Mouse (Mus musculus) thymus, postnatal 0 days (tissue): ENCODE measurements around the gene Cblb. TPM values are rescaled to one million over a fixed set of nuclear protein-coding genes. Genes with fewer than 3 reads are reported as not detected.

Source experiments
- DNase-seq: peaks from one replicate; pipeline ENCODE4 v3.0.0-alpha.2; 2015; ENCODE audit warnings: low spot score
- polyA plus RNA-seq: library from polyadenylated mRNA; unstranded; fragments of >200 nt; fragmentation: Nextera tagmentation; extraction: Ambion mirVana; gene quantifications from 2 replicates; pipeline ENCODE4 v1.2.1, GENCODE M21; 2015

Cblb gene
- polyA plus RNA-seq, 1 experiment from 2014 or later = 8.9 TPM

DNA sequence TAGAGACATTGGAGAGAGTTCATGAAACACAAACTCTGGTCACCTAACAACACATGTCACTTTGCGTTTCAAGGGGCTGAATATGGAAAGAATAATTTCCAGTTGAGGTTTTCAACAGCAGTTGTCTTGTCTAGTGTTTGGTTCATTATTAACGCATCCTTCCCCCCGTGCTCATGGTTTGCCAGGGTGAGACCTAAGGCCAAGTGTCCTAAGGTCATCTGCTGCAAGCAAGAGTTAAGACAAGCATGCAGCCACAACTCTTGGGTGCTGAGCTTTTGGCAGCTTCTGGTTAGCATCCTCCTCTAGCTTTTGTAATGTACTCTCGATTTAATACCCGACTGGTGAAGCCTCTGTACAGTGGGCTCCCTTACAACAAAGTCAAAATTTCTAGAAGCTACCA, 159.7 kb downstream of the Cblb start:
- DNase-seq = no peak

DNA sequence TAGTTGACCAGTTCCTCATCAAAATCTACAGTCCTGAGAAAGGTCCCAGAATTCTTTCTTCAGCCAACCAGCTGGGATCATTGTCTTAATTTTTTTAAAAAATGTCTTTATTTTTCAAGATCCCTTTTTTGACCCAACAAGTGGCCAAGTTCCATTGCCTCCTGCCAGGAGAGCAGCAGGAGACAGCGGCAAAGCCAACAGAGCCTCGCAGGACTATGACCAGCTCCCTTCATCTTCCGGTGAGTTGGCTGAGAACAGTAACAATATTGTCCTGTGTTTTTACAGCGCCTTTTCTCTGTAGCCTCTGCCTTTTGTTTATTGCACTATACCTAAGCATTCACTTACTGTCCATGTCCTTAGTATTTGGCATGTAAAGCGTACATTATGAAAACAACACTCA, 163.0 kb downstream of the Cblb start:
- no peak for DNase-seq

DNA sequence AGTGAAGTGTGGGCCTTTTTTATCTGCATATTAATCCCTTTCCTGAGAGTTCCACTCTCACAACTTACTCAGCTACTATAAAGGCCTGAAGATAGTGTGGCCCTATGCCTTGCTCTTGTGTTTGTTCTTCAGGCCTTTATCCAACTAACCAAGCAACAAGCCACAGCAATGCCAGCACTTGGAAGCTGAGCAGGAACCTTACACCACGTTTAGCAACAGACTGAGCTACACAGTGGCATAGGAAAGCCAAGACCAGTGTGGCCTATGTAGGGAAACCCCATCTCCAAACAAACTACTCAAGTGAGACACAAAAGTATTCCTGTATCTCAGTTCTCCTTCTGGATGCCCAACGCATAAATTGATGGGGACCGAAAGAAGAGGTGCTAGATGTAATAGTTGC, 163.8 kb downstream of the Cblb start:
- no peak for DNase-seq

DNA sequence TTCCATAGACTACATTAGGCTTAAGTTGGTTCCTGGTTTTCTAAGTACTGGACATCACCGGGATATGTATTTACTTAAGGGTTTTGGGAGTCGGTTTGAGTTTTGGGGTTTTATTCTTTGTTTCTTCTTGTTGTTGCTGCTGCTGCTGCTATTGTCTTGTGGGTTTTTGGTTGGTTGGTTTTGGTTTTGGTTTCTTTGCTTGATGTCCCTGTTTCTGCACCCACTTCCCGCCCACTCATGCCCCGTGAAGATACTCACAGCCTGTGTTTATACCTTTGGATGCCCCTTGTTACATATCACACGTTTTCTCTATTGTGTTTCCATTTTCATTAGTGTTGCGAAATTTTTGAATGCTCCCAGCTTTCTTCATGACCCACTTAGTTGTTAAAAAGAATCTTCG, 169.1 kb downstream of the Cblb start:
- DNase-seq = peak; percentile 41

DNA sequence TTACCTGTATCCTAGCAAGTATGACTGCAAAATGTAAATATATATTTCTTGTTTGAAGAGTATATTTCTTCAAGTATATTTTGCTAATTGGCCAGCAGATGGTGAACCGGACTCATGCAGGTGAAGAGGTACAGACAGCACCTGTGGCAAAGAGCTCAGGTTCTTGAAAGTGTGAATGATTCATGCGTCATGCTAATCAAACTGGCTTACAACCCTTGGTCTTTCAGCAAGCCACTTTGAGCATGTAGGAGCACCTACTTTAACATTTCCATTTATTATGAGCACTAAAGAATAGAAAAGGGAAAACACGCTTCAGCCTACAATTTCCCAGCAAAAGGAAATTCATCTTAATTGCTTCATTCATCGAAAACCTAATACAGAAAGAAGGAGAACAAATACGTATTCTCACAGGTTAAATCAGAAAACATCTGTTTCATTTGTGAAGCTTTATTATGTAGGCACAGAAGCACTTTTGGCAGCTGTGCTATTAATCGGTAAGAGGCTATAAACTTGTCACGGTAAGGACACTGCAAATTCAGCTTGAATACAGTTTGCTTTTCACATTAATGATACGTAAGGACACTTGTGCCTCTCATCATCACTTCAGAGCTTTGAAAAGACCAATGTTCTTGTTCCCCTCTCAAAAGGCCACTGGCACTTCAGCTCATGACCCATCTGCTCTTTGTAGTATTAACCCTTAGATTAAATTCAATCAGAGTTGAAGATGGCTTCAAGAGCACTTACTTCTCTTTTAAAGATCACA, 180.0 kb downstream of the Cblb start:
- no peak for DNase-seq

DNA sequence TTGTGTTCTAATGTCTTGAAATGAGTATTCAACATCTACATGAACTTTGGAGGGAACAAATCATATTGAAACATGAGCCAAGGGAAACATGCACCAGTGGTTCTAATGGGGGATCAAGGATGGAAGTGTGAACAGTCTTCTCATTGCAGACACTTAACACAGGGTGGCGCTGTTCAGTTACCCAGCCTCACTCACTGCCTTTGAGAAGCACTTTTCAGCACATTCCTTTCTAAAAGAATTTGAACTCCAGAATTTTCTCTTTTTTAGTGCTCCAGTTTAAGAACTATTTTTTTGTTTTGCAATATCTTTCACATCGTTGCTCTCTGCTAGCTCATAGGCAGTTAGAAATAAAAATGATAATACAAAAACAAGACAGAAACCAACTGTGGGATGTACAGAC, 188.0 kb downstream of the Cblb start:
- DNase-seq = peak; percentile 14

DNA sequence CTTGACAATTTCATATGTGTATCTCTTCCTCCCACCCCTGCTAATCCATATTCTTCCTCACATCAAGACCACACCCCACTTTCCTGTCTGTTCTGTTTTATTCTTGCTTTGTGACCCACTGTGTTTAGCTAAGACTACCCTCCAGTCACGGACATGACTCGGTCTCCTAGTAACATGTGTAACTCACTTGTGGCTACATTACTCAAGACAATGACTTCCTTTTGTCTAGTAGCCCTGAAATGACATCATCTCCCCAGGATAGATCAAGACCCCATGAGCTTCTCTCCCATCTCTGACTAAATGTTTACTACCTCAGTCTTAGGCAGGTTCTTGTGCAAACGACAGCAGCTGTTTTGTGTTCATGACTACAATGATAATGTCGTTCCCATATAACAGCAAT, 191.9 kb downstream of the Cblb start:
- no peak for DNase-seq

DNA sequence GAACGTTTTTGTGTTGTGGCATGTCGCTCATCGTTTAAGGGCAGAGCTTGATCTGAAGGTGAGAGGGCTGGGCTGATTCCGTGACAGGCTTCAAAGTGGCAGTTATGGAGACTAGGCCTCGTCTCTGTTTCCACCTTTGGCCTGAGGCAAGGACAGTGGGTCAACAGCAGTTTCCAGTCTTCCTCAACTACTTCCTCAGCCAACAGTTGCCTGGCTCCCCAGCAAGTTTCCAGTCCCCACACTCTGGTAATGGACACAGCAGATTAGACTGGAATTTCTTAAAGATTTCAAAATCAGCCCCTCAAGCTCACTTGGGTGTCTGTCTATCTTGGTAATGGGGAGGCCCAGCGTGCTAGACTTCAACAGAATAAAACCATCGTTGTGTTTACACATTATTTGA, 198.4 kb downstream of the Cblb start:
- no peak for DNase-seq

DNA sequence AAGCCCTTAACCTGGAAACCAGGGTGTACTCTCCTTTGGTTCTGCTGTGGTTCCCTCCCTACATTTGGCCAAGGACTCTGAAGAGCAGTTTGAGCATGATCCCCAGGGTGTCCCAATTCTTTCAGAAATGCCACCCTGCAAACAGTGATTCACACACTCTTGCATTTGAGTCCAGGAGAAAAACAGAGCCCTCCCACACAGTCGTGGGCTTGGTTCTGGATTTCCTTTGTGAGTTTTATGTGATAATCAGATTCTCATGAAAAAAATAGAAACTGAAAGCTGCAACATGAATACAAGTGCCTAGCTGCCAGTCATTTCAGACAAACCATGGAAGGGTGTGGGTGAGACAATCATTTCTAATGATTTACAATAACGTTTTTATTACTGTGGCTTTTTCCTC, 198.9 kb downstream of the Cblb start:
- DNase-seq = no peak

DNA sequence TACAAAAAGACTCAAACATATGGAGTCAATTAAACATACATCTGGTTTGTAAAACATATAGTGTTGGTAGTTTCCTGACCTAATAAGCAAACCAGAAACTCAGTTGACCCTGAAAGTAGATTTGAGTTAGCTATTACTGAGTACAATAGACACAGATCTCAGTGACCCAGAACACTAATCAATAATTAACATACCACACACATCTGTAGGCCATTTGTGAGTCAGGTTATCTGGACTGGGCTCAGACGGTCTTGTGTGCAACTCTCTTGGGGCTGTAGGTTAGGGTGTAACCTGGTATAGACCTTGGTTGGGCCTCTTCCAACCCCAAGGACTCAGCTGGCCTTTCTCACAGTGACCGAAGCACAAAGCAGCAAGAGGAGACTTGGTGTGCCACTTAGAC, 211.1 kb downstream of the Cblb start:
- DNase-seq = no peak

DNA sequence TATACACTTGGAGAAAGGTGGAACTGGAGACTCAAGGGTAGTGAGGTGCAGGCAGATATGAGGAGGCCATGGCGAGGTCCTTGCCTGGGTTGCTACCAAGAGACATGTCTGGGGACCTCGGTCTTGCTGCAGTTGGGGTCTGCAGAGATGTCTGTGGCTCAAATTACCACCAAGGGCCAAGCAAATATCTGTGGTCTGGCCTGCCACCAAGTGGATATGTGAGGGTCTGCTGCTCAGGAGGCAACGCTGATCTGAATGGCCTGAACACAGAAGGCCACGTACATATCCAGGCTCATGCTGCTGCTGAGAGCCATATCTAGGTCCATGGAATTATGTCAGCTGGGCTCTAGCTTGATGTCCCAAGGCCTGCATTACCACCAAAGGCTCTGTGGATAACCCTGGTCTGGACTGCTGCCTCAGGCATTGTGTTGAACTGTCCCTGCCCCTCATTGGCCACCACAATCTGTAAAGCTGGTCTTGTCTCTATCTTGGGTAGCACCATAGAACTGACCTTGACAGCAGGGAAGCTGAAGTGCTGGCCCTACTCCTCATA, 212.5 kb downstream of the Cblb start:
- DNase-seq = no peak

DNA sequence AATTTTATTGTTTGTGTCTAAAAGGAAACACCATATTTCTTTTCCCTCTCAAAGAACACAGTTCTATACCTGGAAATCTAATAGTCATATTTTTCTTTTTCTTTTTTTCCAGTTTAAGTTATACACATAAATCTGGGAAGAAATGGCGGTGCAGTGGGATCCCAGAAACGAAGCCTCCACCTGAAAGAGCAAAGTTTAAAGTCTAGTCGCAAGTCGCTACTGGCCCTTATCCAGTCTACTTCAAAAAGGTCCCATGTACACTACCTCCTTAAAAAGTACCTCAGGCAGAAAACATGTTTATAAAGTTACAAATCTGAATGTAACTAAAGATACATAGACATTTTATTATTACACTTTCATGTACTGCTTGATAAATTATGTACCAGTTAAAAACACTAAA, 219.2 kb downstream of the Cblb start:
- DNase-seq = no peak

DNA sequence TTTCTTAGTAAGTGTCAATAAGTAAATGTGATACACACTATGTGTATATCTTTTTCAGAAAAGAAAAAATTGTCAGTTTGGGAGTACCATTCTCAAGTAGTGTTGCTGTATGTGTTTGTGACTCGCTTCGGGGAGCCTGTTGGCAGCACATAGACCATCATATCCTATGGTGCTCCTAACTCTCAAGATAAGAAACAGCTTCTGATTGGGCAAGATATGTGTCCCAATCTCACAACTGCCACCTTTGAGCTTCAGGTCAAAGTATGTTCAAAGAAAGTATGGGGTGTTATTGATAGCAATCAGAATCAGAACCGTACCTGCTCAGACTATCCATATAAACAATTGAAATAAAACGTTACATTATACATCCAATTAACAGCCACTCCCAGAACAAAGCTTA, 219.9 kb downstream of the Cblb start:
- DNase-seq = no peak
